Mouse (Mus musculus) G1E (cell line): ENCODE data around the gene Inf2.

Experiments
- CTCF ChIP-seq: IDR thresholded peaks from 2 replicates; pipeline ENCODE4 v1.5.1; 2012; ENCODE audit warnings: low read depth, low read length, inconsistent platforms, mixed read lengths
- GATA1 ChIP-seq: IDR thresholded peaks from 2 replicates; pipeline ENCODE4 v1.6.1; 2012; ENCODE audit warnings: borderline replicate concordance, low read length, inconsistent platforms, mixed read lengths
- POLR2AphosphoS5 ChIP-seq: IDR thresholded peaks from 2 replicates; pipeline ENCODE4 v1.6.1; 2012; ENCODE audit warnings: low read depth, low read length, inconsistent platforms; ENCODE audit not compliant: insufficient replicate concordance

DNA sequence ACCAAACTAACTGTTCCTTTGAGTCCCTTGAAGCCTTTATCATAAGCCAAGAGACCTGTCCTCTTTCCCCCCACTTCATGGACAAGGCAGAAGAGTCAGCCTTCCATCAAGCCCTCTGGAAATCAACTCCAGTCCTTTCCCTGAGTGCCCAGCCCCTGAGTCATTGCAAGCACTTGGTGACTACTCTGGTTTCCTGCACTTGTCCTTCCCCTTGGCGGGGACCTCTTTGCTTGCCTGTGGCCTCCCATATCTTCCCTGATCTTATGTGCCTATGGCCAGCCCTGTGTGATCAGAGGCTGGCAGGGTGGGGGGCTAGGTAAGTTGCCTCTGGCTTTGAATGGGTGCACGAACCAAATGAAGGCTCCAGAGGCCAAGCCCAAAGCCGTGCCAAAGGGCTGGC lies 33.3 kb downstream of the Inf2 start:
- no peak for TF ChIP-seq CTCF
- TF ChIP-seq POLR2AphosphoS5 = no peak
- no peak for TF ChIP-seq GATA1
